Mouse (Mus musculus) heart, embryonic 12.5 days (tissue): Measurements from ENCODE around the gene Stam2. TPM values are rescaled to one million over a fixed set of nuclear protein-coding genes. Genes with fewer than 3 reads are reported as not detected.
A peak's percentile ranks its signal among the peaks of the same experiment; 100 is the strongest.

Experiments
- ATAC-seq: fragments of 200-750 bp; cut with Nextera tagmentation; 2 replicates; pipeline ENCODE4 v1.8.0; 2017; ENCODE audit warnings: moderate TSS enrichment, moderate library complexity; ENCODE audit not compliant: insufficient number of reproducible peaks, low FRiP score
- H3K27ac ChIP-seq: fragments of 300-500 bp; sonication (generic); 2 replicates; pipeline ENCODE4 v1.5.1; 2016; ENCODE audit warnings: mild to moderate bottlenecking, moderate library complexity; ENCODE audit not compliant: poor library complexity, severe bottlenecking
- H3K27me3 ChIP-seq: fragments of 300-500 bp; sonication (generic); replicated peaks from 2 replicates; pipeline ENCODE4 v1.6.1; 2016; ENCODE audit warnings: mild to moderate bottlenecking, moderate library complexity
- H3K36me3 ChIP-seq: fragments of 300-500 bp; sonication (generic); 2 replicates; pipeline ENCODE4 v1.6.1; 2016; ENCODE audit warnings: mild to moderate bottlenecking, moderate library complexity
- H3K4me1 ChIP-seq: fragments of 300-500 bp; sonication (generic); replicated peaks from 2 replicates; pipeline ENCODE4 v1.6.1; 2016; ENCODE audit warnings: mild to moderate bottlenecking
- H3K4me2 ChIP-seq: fragments of 300-500 bp; sonication (generic); 2 replicates; pipeline ENCODE4 v1.6.1; 2016; ENCODE audit warnings: mild to moderate bottlenecking, moderate library complexity
- H3K4me3 ChIP-seq: fragments of 300-500 bp; sonication (generic); 2 replicates; pipeline ENCODE4 v1.5.1; 2016; ENCODE audit warnings: mild to moderate bottlenecking
- H3K9ac ChIP-seq: fragments of 300-500 bp; sonication (generic); 2 replicates; pipeline ENCODE4 v1.6.1; 2016; ENCODE audit warnings: mild to moderate bottlenecking, moderate library complexity
- H3K9me3 ChIP-seq: fragments of 300-500 bp; sonication (generic); replicated peaks from 2 replicates; pipeline ENCODE4 v1.6.1; 2016; ENCODE audit warnings: mild to moderate bottlenecking, moderate library complexity
- WGBS: fragments of 180-500 bp; shearing (Covaris S2); methylation state at CpG from one replicate; pipeline ENCODE4 v1.1.7; 2016; 5-methylcytosine and 5-hydroxymethylcytosine counted together
- polyA plus RNA-seq: library from polyadenylated mRNA; unstranded; fragments of >200 nt; fragmentation: Nextera tagmentation; extraction: Ambion mirVana; gene quantifications from 2 replicates; pipeline ENCODE4 v1.2.1, GENCODE M21; 2016

The Stam2 gene
- polyA plus RNA-seq, 1 experiment from 2014 or later, result 33.1 TPM

GRCm38 (mm10) chr2:52758627-52759026 is 16.5 kb upstream of the Stam2 start:
- Histone ChIP-seq H3K9me3 (no peaks in the 10 kb centered on the region), H3K9ac (no peak overlapping the region), H3K4me2 (no peak overlapping the region), H3K4me1 (no peaks in the 10 kb centered on the region), H3K36me3 (no peaks in the 10 kb centered on the region), H3K27me3 (no peaks in the 10 kb centered on the region), H3K27ac (no peak overlapping the region), H3K4me3 (no peak overlapping the region)
- no peak for ATAC-seq
- 16% methylated on average over 10 of the region's 10 CpGs for WGBS

GRCm38 (mm10) chr2:52756691-52757090 is 14.6 kb upstream of the Stam2 start:
- WGBS, result 22% methylated on average over 3 of the region's 3 CpGs
- no peak for ATAC-seq
- Histone ChIP-seq H3K4me1 (no peaks in the 10 kb centered on the region), H3K4me3 (no peak overlapping the region), H3K27ac (no peak overlapping the region), H3K9me3 (no peaks in the 10 kb centered on the region), H3K27me3 (no peaks in the 10 kb centered on the region), H3K4me2 (no peak overlapping the region), H3K36me3 (no peaks in the 10 kb centered on the region), H3K9ac (no peak overlapping the region)

DNA sequence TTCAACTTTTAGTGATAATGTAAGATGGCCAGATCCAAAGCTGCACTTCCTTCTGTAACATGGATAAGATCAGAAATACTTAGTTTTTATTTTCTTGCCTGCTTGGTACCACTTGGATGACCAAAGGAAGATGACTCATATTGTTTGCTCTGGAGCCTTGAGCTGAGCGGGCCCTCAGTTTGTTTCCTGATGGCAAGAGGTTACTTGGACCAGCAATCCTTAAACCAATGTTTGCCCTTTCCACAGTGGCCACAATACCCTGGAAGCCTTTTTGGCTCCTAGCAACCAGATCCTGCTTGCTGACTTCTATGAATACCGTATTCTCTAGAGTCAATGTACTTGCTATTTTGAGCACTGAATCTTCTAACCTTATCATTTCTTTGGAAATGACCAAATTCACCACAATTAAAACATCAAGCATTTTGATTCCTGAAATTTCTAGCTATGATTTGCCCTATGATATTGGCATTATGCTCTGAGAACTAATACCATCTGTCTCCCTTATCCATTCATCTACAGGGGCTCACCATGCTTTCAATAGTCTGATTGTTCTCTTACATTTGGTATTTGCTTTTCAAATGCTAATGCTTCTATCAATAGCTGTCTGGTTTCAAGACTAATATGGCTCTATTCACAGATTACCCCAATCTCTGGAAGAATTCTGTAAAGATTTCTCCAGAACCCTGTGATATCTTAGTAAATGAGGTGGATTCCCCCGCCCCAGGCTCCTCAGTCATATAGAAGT is 11.7 kb upstream of the Stam2 start:
- Histone ChIP-seq H3K36me3 (no peaks in the 10 kb centered on the region), H3K27ac (no peak overlapping the region), H3K9me3 (no peaks in the 10 kb centered on the region), H3K27me3 (no peaks in the 10 kb centered on the region), H3K4me2 (no peak overlapping the region), H3K4me3 (no peak overlapping the region), H3K9ac (no peak overlapping the region), H3K4me1 (no peaks in the 10 kb centered on the region)
- no peak for ATAC-seq
- 74% methylated on average over 3 of the region's 3 CpGs for WGBS

DNA sequence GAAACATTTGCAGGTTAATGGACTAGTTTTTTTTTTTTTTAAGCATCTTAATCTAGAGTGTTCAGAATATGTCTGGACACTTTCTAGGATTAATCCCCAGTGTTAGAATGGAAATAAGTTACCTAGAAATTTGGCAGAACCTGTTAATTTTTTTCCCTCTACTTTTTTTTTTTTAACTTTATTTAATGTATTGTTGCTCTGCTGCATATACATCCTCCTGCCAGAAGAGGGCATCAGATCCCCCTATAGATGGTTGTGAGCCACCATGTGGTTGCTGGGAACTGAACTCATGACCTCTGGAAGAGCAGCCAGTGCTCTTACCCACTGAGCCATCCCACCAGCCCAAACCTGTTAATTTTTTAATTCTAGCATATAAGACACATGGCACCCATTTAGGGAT is 2.0 kb upstream of the Stam2 start:
- ATAC-seq, result no peak
- Histone ChIP-seq H3K4me2 (no peak overlapping the region), H3K4me3 (no peak overlapping the region), H3K27ac (no peak overlapping the region), H3K9me3 (no peaks in the 10 kb centered on the region), H3K36me3 (no peaks in the 10 kb centered on the region), H3K4me1 (peaks cover 8% of the 10 kb centered on the region; the same call in 1 of the 2 replicates), H3K27me3 (no peaks in the 10 kb centered on the region), H3K9ac (no peak overlapping the region)

- Histone ChIP-seq H3K9me3 (no peaks in the 10 kb centered on the region), H3K9ac (peak overlapping the region; percentile 89), H3K4me3 (peak overlapping the region; percentile 91), H3K27me3 (no peaks in the 10 kb centered on the region), H3K4me1 (peaks cover 8% of the 10 kb centered on the region; the same call in 1 of the 2 replicates), H3K4me2 (peak overlapping the region; percentile 85), H3K36me3 (no peaks in the 10 kb centered on the region), H3K27ac (peak overlapping the region; percentile 93)
- ATAC-seq, result peak; percentile 93
- under 1% methylated on average over 54 of the region's 54 CpGs for WGBS
Measured at GRCm38 (mm10) chr2:52741681-52742255, 313 bp downstream of the Stam2 start.

GRCm38 (mm10) chr2:52740596-52740995 is 1.5 kb downstream of the Stam2 start:
- no peak overlapping the region for H3K4me3 ChIP-seq
- H3K4me2 ChIP-seq, result peak overlapping the region; percentile 21; the same call in 1 of the 2 replicates
- no peaks in the 10 kb centered on the region for H3K27me3 ChIP-seq
- H3K9me3 ChIP-seq, result no peaks in the 10 kb centered on the region
- no peak overlapping the region for H3K27ac ChIP-seq
- H3K36me3 ChIP-seq, result no peaks in the 10 kb centered on the region
- H3K4me1 ChIP-seq, result peaks cover 8% of the 10 kb centered on the region; the same call in 1 of the 2 replicates
- ATAC-seq, result no peak
- WGBS, result 74% methylated on average over 4 of the region's 4 CpGs
- no peak overlapping the region for H3K9ac ChIP-seq

DNA sequence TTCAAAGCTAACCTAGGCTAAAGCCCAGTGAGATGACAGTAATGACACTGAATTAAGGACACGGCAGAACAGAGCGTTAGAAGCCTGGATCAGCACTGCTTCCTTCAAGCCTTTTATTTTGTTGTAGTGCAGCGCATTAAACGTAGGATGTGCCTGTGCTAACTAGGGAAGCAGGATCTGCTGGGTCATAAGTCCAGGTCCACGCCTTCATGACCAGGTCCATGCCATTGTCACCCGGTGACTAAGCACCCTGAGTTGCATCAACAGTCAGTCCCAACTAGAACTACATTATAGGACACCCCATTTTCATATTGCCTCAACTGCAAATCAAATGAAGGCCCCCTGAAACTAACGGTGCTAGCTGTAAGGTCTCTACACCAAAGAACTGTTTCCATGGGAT is 7.6 kb downstream of the Stam2 start:
- H3K4me1 ChIP-seq, result no peaks in the 10 kb centered on the region
- H3K27me3 ChIP-seq, result no peaks in the 10 kb centered on the region
- 93% methylated on average over 7 of the region's 7 CpGs for WGBS
- H3K4me3 ChIP-seq, result no peak overlapping the region
- no peak for ATAC-seq
- H3K36me3 ChIP-seq, result peaks cover 3% of the 10 kb centered on the region
- no peak overlapping the region for H3K27ac ChIP-seq
- H3K9me3 ChIP-seq, result no peaks in the 10 kb centered on the region
- no peak overlapping the region for H3K4me2 ChIP-seq
- no peak overlapping the region for H3K9ac ChIP-seq

- no peaks in the 10 kb centered on the region for H3K9me3 ChIP-seq
- H3K4me3 ChIP-seq, result no peak overlapping the region
- no peaks in the 10 kb centered on the region for H3K4me1 ChIP-seq
- no peaks in the 10 kb centered on the region for H3K27me3 ChIP-seq
- H3K4me2 ChIP-seq, result no peak overlapping the region
- WGBS, result 84% methylated on average over 7 of the region's 7 CpGs
- peaks cover 5% of the 10 kb centered on the region for H3K36me3 ChIP-seq
- H3K27ac ChIP-seq, result no peak overlapping the region
- no peak overlapping the region for H3K9ac ChIP-seq
- no peak for ATAC-seq
Measured at GRCm38 (mm10) chr2:52733659-52734058, 8.4 kb downstream of the Stam2 start.

- Histone ChIP-seq H3K4me2 (no peak overlapping the region), H3K4me3 (no peak overlapping the region), H3K27me3 (no peaks in the 10 kb centered on the region), H3K4me1 (no peaks in the 10 kb centered on the region), H3K27ac (no peak overlapping the region), H3K9ac (no peak overlapping the region), H3K9me3 (no peaks in the 10 kb centered on the region), H3K36me3 (peaks cover 5% of the 10 kb centered on the region)
- 87% methylated on average over 7 of the region's 7 CpGs for WGBS
- ATAC-seq, result no peak
Measured at GRCm38 (mm10) chr2:52732611-52733010, 9.5 kb downstream of the Stam2 start.

GRCm38 (mm10) chr2:52732001-52732400 is 10.1 kb downstream of the Stam2 start:
- H3K27me3 ChIP-seq, result no peaks in the 10 kb centered on the region
- no peak overlapping the region for H3K9ac ChIP-seq
- H3K4me2 ChIP-seq, result no peak overlapping the region
- peaks cover 5% of the 10 kb centered on the region for H3K36me3 ChIP-seq
- no peak for ATAC-seq
- no peak overlapping the region for H3K27ac ChIP-seq
- no peak overlapping the region for H3K4me3 ChIP-seq
- no peaks in the 10 kb centered on the region for H3K9me3 ChIP-seq
- H3K4me1 ChIP-seq, result no peaks in the 10 kb centered on the region
- 75% methylated on average over 5 of the region's 5 CpGs for WGBS

- 93% methylated on average over 6 of the region's 6 CpGs for WGBS
Measured at GRCm38 (mm10) chr2:52730891-52731290, 11.2 kb downstream of the Stam2 start.

More at GRCm38 (mm10) chr2:52730891-52731290, 11.2 kb downstream of the Stam2 start:
- H3K4me1 ChIP-seq, result no peaks in the 10 kb centered on the region
- H3K27ac ChIP-seq, result no peak overlapping the region
- no peak overlapping the region for H3K4me2 ChIP-seq
- H3K9me3 ChIP-seq, result no peaks in the 10 kb centered on the region
- no peak overlapping the region for H3K4me3 ChIP-seq
- no peak overlapping the region for H3K9ac ChIP-seq
- no peak for ATAC-seq
- no peaks in the 10 kb centered on the region for H3K27me3 ChIP-seq
- peaks cover 5% of the 10 kb centered on the region for H3K36me3 ChIP-seq
